In genomic region chr6:99204780-99205586, GRCm38 (mm10) we compare ENCODE assay signal across 10 mouse cellular contexts.
DNase-seq lines count a peak whose midpoint lies in the region; ATAC-seq and TF ChIP-seq lines count a peak whose summit lies in the region.
"Had no signal": no experiment of that assay in that cellular context is flagged by ENCODE, and none has a peak within 500 bp of the region (broad histone marks: within the 10 kb centered on the region; RNA-seq: fewer than 3 reads in every experiment).

No protein-coding gene starts in this region.

- peak overlapping the region; percentile 38 for H3K27ac ChIP-seq in gastrocnemius, adult 2 months
- peak overlapping the region; percentile 39 for H3K27ac ChIP-seq in forebrain, embryonic 14.5 days (ENCODE audit: low read depth, low read length)
- peak overlapping the region; percentile 88 for H3K27ac ChIP-seq in macrophage

- no peak overlapping the region for H3K9ac ChIP-seq in forebrain, embryonic 14.5 days (ENCODE audit: low read length)

- no peaks in the 10 kb centered on the region for H3K36me3 ChIP-seq in forebrain, embryonic 14.5 days (ENCODE audit: control insufficient read depth, insufficient read depth, low read length)
- H3K36me3 ChIP-seq in macrophage (ENCODE audit: inconsistent target), result no peaks in the 10 kb centered on the region

- ATAC-seq in forebrain, embryonic 14.5 days, result no peak
- ATAC-seq in erythroblast, adult 5-6 weeks (replicated peaks; ENCODE audit: low FRiP score, poor library complexity, severe bottlenecking), result no peak

- intact Hi-C loops in gastrocnemius, adult 2 months (cut with DNase I), result no loop called here

- no peaks in the 10 kb centered on the region for H3K9me3 ChIP-seq in forebrain, embryonic 14.5 days (replicated peaks; ENCODE audit: control insufficient read depth, low read length)

- no peak for DNase-seq in gastrocnemius, adult 2 months
- no peak for DNase-seq in gastrocnemius, postnatal 10 days
- peak; percentile 73 for DNase-seq in A20 (ENCODE audit: low read depth, low spot score)
- no peak for DNase-seq in forebrain, embryonic 14.5 days (ENCODE audit: low spot score)
- no peak for DNase-seq in MN1 (ENCODE audit: low spot score)
- DNase-seq in spleen, postnatal 14 days (ENCODE audit: low spot score in 2 of 2), result no peak
- DNase-seq: cerebellum, adult 8-10 months; kidney, adult 8-10 months had no signal

- peaks cover 54% of the 10 kb centered on the region for H3K4me1 ChIP-seq in forebrain, embryonic 14.5 days (ENCODE audit: control insufficient read depth, insufficient read depth, low read length)

- no peaks in the 10 kb centered on the region; the same call in 1 of the 2 replicates for H3K27me3 ChIP-seq in forebrain, embryonic 14.5 days (replicated peaks; ENCODE audit: control insufficient read depth, insufficient read depth, low read length)

- WGBS in forebrain, embryonic 14.5 days, result 8% methylated on average over 7 of the region's 7 CpGs
- 21% methylated on average over 7 of the region's 7 CpGs for WGBS in macrophage (ENCODE audit: missing documents)

- TF ChIP-seq CTCF in gastrocnemius, adult 2 months (IDR thresholded peaks at IDR 0.05), result no peak

- peaks cover 4% of the 10 kb centered on the region; the same call in 1 of the 2 replicates for H3K79me2 ChIP-seq in macrophage (ENCODE audit: inconsistent target)

- peak overlapping the region; percentile 15; the same call in 1 of the 2 replicates for H3K4me3 ChIP-seq in gastrocnemius, adult 2 months
- H3K4me3 ChIP-seq in forebrain, embryonic 14.5 days (ENCODE audit: low read depth, low read length), result no peak overlapping the region
- no peak overlapping the region for H3K4me3 ChIP-seq in macrophage (ENCODE audit: inconsistent target)

- H3K4me2 ChIP-seq in forebrain, embryonic 14.5 days (ENCODE audit: low read length), result peak overlapping the region; percentile 47

Comparison
In these comparisons a context has a peak if more than half of its experiments do, and no peak if none do; other contexts are left out.
1. H3K27ac ChIP-seq: peak in every context shown above with its lines; median percentile 88 in macrophage; 39 in forebrain, embryonic 14.5 days; 38 in gastrocnemius, adult 2 months.